Mouse (Mus musculus) liver, embryonic 14.5 days (tissue): Measurements from ENCODE around the gene Gm10073. TPM values are rescaled to one million over a fixed set of nuclear protein-coding genes. Genes with fewer than 3 reads are reported as not detected.

Experiments
- ATAC-seq: fragments of 200-750 bp; cut with Nextera tagmentation; 2 replicates; pipeline ENCODE4 v1.8.0; 2017; ENCODE audit warnings: moderate number of reproducible peaks, mild to moderate bottlenecking, moderate library complexity; ENCODE audit not compliant: insufficient read depth
- DNase-seq, 3 experiments: peaks; one replicate each; pipeline ENCODE4 v3.0.0-alpha.2; 2012 to 2013; ENCODE audit warnings: low read depth in 3 of 3, low spot score in 3 of 3
- H3K27ac ChIP-seq: fragments of 300-500 bp; sonication (generic); 2 replicates; pipeline ENCODE4 v1.5.1; 2014; ENCODE audit warnings: moderate library complexity, mild to moderate bottlenecking, control low read depth, inconsistent platforms
- H3K27me3 ChIP-seq: fragments of 300-500 bp; sonication (generic); 2 replicates; pipeline ENCODE4 v1.6.1; 2014; ENCODE audit warnings: mild to moderate bottlenecking, low read length, moderate library complexity; ENCODE audit not compliant: control insufficient read depth, insufficient read depth
- H3K36me3 ChIP-seq: fragments of 300-500 bp; sonication (generic); replicated peaks from 2 replicates; pipeline ENCODE4 v1.6.1; 2014; ENCODE audit warnings: low read depth; ENCODE audit not compliant: control insufficient read depth, insufficient read depth
- H3K4me1 ChIP-seq, 2 experiments: fragments of 200-500 bp in 1 of 2; fragments of 300-500 bp in 1 of 2; sonication (generic) in 1 of 2; replicated peaks; 2 replicates each; pipeline ENCODE4 v1.6.1; 2012 to 2014; ENCODE audit warnings: antibody characterized with exemption in 1 of 2, inconsistent platforms in 1 of 2, low read length in 1 of 2; ENCODE audit not compliant: control insufficient read depth in 2 of 2, insufficient read depth in 2 of 2
- H3K4me2 ChIP-seq: fragments of 300-500 bp; sonication (generic); 2 replicates; pipeline ENCODE4 v1.6.1; 2014; ENCODE audit warnings: low read depth, mild to moderate bottlenecking, control low read depth, moderate library complexity
- H3K4me3 ChIP-seq, 2 experiments: fragments of 200-500 bp in 1 of 2; fragments of 300-500 bp in 1 of 2; sonication (generic) in 1 of 2; 2 replicates each; pipeline ENCODE4 v1.5.1; 2012 to 2014; ENCODE audit warnings: low read depth in 2 of 2, low read length in 2 of 2, mild to moderate bottlenecking in 2 of 2, control low read depth in 1 of 2, inconsistent platforms in 1 of 2, moderate library complexity in 1 of 2; ENCODE audit not compliant: insufficient read depth in 1 of 2
- H3K9ac ChIP-seq: fragments of 300-500 bp; sonication (generic); replicated peaks from 2 replicates; pipeline ENCODE4 v1.6.1; 2014; ENCODE audit warnings: mild to moderate bottlenecking, control low read depth, moderate library complexity
- H3K9me3 ChIP-seq: fragments of 300-500 bp; sonication (generic); 2 replicates; pipeline ENCODE4 v1.6.1; 2016; ENCODE audit warnings: low read length, mixed read lengths; ENCODE audit not compliant: control insufficient read depth
- CTCF ChIP-seq: IDR thresholded peaks from 2 replicates; pipeline ENCODE4 v1.5.1; 2016; ENCODE audit warnings: antibody characterized with exemption, low read depth, control low read depth
- EP300 ChIP-seq: IDR thresholded peaks from 2 replicates; pipeline ENCODE4 v1.6.1; 2016; ENCODE audit warnings: antibody characterized with exemption, low read depth
- WGBS: fragments of 180-500 bp; shearing (Covaris S2); extraction: QIAGEN DNeasy Blood & Tissue Kit; methylation state at CpG from one replicate; pipeline ENCODE4 v1.1.7; 2014; ENCODE audit not compliant: insufficient replicate concordance; 5-methylcytosine and 5-hydroxymethylcytosine counted together
- polyA plus RNA-seq, 2 experiments: library from polyadenylated mRNA; depleted of rRNA in 1 of 2; stranded (reverse) in 1 of 2; unstranded in 1 of 2; fragments of >200 nt; fragmentation: Nextera tagmentation in 1 of 2; extraction: Ambion mirVana in 1 of 2; gene quantifications; 2 replicates each; pipeline versions ENCODE4 v1.2.1 to v1.2.3; 2012 to 2014

Gm10073 gene
- polyA plus RNA-seq, 2 experiments = 12.3 to 61.5 TPM

- 43% methylated on average over 7 of the region's 7 CpGs for WGBS
- H3K9me3 ChIP-seq = no peaks in the 10 kb centered on the region
- H3K4me1 ChIP-seq = peaks cover 0 to 2% of the 10 kb centered on the region in 2 experiments; a peak in 1 of 4 replicates
- H3K27ac ChIP-seq = no peak overlapping the region
- TF ChIP-seq CTCF (no peak), EP300 (no peak)
- ATAC-seq (no peak), DNase-seq (no peak)
- H3K4me3 ChIP-seq = no peak overlapping the region
- no peaks in the 10 kb centered on the region for H3K36me3 ChIP-seq
- H3K4me2 ChIP-seq = no peak overlapping the region
- H3K9ac ChIP-seq = no peak overlapping the region
- H3K27me3 ChIP-seq = no peaks in the 10 kb centered on the region
Measured at GRCm38 (mm10) chr8:106533709-106534108, 39.6 kb downstream of the Gm10073 start.

DNA sequence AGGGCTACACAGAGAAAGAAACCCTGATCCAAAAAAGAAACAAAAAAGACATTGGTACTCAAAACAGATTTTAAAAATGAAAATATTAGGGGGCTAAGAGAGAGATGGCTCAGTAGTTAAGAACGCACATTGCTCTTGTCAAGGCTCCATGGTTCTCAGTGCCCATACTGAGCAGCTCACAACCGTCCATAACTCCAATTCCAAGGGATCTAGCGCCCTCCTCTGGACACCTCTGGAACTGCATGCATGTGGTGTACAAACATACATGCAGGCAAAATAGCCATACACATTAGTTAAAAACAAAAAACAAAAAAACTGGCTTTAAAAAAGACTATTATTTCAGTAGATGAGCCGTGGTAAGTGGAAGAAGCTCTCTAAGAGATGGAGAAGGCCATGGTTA, 42.7 kb downstream of the Gm10073 start:
- DNase-seq = no peak
- no peaks in the 10 kb centered on the region for H3K4me1 ChIP-seq
- no peaks in the 10 kb centered on the region for H3K36me3 ChIP-seq
- no peak overlapping the region for H3K4me3 ChIP-seq
- H3K4me2 ChIP-seq = no peak overlapping the region
- WGBS = 51% methylated on average over 4 of the region's 4 CpGs
- no peak overlapping the region for H3K9ac ChIP-seq
- no peak for ATAC-seq
- H3K27me3 ChIP-seq = no peaks in the 10 kb centered on the region
- TF ChIP-seq EP300 (no peak), CTCF (peak; percentile 71)
- H3K27ac ChIP-seq = no peak overlapping the region
- no peaks in the 10 kb centered on the region for H3K9me3 ChIP-seq

- Histone ChIP-seq H3K4me3 (no peak overlapping the region), H3K36me3 (no peaks in the 10 kb centered on the region), H3K9ac (no peak overlapping the region), H3K9me3 (no peaks in the 10 kb centered on the region), H3K4me2 (no peak overlapping the region), H3K27me3 (no peaks in the 10 kb centered on the region), H3K4me1 (no peaks in the 10 kb centered on the region), H3K27ac (no peak overlapping the region)
- ATAC-seq (no peak), DNase-seq (no peak)
- WGBS = 72% methylated on average over 10 of the region's 10 CpGs
- no peak for TF ChIP-seq CTCF
- no peak for TF ChIP-seq EP300
Measured at GRCm38 (mm10) chr8:106529885-106530482, 43.3 kb downstream of the Gm10073 start.

GRCm38 (mm10) chr8:106528596-106529249, 44.5 kb downstream of the Gm10073 start:
- WGBS = 75% methylated on average over 9 of the region's 9 CpGs
- no peak for ATAC-seq
- H3K4me1 ChIP-seq = no peaks in the 10 kb centered on the region

DNA sequence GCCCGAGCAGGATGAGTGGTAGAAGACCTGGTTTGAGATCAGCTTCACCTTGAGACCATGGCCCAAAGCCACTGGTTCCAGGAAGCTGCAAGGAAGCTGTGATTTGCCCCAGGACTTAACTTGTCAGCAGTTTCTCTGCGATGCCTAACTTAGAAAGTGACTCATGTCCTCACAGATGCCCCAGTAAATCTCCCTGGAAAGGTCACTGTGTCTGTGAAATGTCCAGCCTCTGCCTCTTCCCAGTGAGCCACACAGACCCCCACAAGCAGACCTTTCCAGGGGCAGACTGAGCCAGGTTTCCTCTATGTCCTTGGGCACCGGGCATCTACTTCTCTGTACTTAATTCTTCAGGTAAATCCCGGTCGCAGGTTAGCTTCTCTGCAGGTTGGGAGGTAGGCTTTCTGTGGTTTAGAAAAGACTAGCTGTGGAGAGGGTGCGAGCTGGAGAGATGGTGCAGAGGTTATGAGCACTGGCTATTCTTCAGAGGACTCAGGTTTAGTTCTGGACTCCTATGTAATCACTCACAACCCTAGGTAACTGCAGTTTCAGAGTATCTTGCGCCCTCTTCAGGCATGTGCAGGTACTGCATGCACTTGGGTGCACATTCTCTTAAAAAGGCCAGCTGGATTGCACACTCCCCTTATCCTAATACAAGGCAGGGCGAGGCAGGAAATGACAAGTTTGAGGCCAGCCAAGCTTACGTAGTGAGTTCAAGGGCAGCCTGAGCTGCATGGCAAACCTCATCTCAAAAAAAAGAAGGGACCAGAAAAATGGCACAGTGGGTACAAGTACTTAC, 45.8 kb downstream of the Gm10073 start:
- no peak overlapping the region for H3K9ac ChIP-seq
- no peaks in the 10 kb centered on the region for H3K27me3 ChIP-seq
- H3K4me2 ChIP-seq = no peak overlapping the region

More at GRCm38 (mm10) chr8:106528596-106529249, 44.5 kb downstream of the Gm10073 start:
- Histone ChIP-seq H3K4me2 (no peak overlapping the region), H3K27ac (no peak overlapping the region), H3K9ac (no peak overlapping the region), H3K9me3 (no peaks in the 10 kb centered on the region), H3K27me3 (no peaks in the 10 kb centered on the region), H3K4me3 (no peak overlapping the region), H3K36me3 (no peaks in the 10 kb centered on the region)
- TF ChIP-seq CTCF (no peak), EP300 (no peak)
- DNase-seq = no peak

More for the DNA sequence above, 45.8 kb downstream of the Gm10073 start:
- no peak overlapping the region for H3K4me3 ChIP-seq
- H3K27ac ChIP-seq = no peak overlapping the region
- ATAC-seq = no peak
- H3K36me3 ChIP-seq = no peaks in the 10 kb centered on the region
- WGBS = 62% methylated on average over 9 of the region's 9 CpGs
- H3K9me3 ChIP-seq = no peaks in the 10 kb centered on the region
- TF ChIP-seq EP300 (no peak), CTCF (peak; percentile 68)
- DNase-seq = no peak
- H3K4me1 ChIP-seq = no peaks in the 10 kb centered on the region
